Comparison of ENCODE assay signal across 8 mouse cellular contexts in the genomic region with DNA sequence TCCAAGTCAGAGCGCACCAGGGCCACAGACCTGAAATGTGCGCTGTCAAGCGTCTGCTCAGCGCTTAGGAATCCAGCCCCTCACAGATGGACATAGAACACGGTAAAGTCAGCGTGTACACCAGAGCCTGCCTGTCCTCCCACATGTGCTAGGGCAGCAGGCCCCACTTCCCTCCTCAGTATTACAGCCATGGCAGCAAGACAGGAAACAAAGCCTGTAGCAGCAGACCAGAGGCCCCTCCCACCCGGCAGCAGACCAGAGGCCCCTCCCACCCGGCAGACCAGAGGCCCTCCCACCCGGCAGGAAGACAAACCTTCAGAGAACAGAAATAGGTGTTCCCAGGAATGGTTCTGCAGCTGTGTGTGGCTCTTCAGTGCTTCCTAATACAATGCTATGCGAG. TPM values are rescaled to one million over a fixed set of nuclear protein-coding genes. Genes with fewer than 3 reads are reported as not detected.
DNase-seq lines count a peak whose midpoint lies in the region; ATAC-seq and TF ChIP-seq lines count a peak whose summit lies in the region.

No protein-coding gene starts in this region.

- peaks cover 67% of the 10 kb centered on the region for H3K36me3 ChIP-seq in forebrain, embryonic 10.5 days (replicated peaks)
- H3K36me3 ChIP-seq in kidney, postnatal 0 days (ENCODE audit: insufficient read depth, low read length) = peaks cover 33% of the 10 kb centered on the region
- peaks cover 14% of the 10 kb centered on the region for H3K36me3 ChIP-seq in midbrain, embryonic 15.5 days (replicated peaks)

- peak overlapping the region; percentile 38; the same call in 1 of the 2 replicates for H3K9ac ChIP-seq in kidney, postnatal 0 days (ENCODE audit: low read depth, low read length)
- H3K9ac ChIP-seq in midbrain, embryonic 15.5 days = no peak overlapping the region

- peak; percentile 56 to 71 for DNase-seq in spleen, postnatal 36 days (ENCODE audit: low spot score in 2 of 2)
- DNase-seq in spleen, postnatal 14 days (ENCODE audit: low spot score in 2 of 2) = no peak
- DNase-seq in forebrain, embryonic 10.5 days (ENCODE audit: extremely low spot score, low spot score) = no peak
- peak; percentile 85 for DNase-seq in kidney, postnatal 0 days (ENCODE audit: low spot score)
- DNase-seq in cerebellum, adult 9-11 months = no peak
- no peak for DNase-seq in gastrocnemius, postnatal 25 days
- no peak for DNase-seq in urinary bladder, postnatal 25 days (ENCODE audit: low spot score)

- no peak for TF ChIP-seq CTCF in kidney, postnatal 0 days (IDR thresholded peaks at IDR 0.05; ENCODE audit: low read depth)

- H3K4me3 ChIP-seq in forebrain, embryonic 10.5 days = peak overlapping the region; percentile 36
- no peak overlapping the region for H3K4me3 ChIP-seq in kidney, postnatal 0 days (replicated peaks; ENCODE audit: low read depth, low read length)
- H3K4me3 ChIP-seq in midbrain, embryonic 15.5 days = no peak overlapping the region

- ATAC-seq in kidney, postnatal 0 days (replicated peaks; ENCODE audit: low FRiP score, low read depth) = 0 out of 2 replicates have a peak, but pooled peaks have one; percentile 15
- ATAC-seq in midbrain, embryonic 15.5 days (replicated peaks) = no peak

- peak overlapping the region; percentile 38 for H3K4me2 ChIP-seq in kidney, postnatal 0 days (ENCODE audit: low read length)
- H3K4me2 ChIP-seq in midbrain, embryonic 15.5 days = peak overlapping the region; percentile 6; the same call in 1 of the 2 replicates

- H3K27me3 ChIP-seq in forebrain, embryonic 10.5 days (ENCODE audit: poor library complexity, severe bottlenecking) = no peaks in the 10 kb centered on the region
- no peaks in the 10 kb centered on the region for H3K27me3 ChIP-seq in kidney, postnatal 0 days (ENCODE audit: insufficient read depth, low read length)
- H3K27me3 ChIP-seq in midbrain, embryonic 15.5 days (replicated peaks) = no peaks in the 10 kb centered on the region

- H3K9me3 ChIP-seq in forebrain, embryonic 10.5 days = no peaks in the 10 kb centered on the region
- H3K9me3 ChIP-seq in kidney, postnatal 0 days (replicated peaks; ENCODE audit: low read length) = no peaks in the 10 kb centered on the region
- H3K9me3 ChIP-seq in midbrain, embryonic 15.5 days = no peaks in the 10 kb centered on the region

- H3K4me1 ChIP-seq in forebrain, embryonic 10.5 days = peaks cover 38% of the 10 kb centered on the region
- peaks cover 16% of the 10 kb centered on the region; the same call in 1 of the 2 replicates for H3K4me1 ChIP-seq in kidney, postnatal 0 days (replicated peaks; ENCODE audit: insufficient read depth, low read length)
- peaks cover 33% of the 10 kb centered on the region for H3K4me1 ChIP-seq in midbrain, embryonic 15.5 days

- WGBS in forebrain, embryonic 10.5 days = 55% methylated on average over 10 of the region's 10 CpGs
- 23% methylated on average over 10 of the region's 10 CpGs for WGBS in kidney, postnatal 0 days
- 53% methylated on average over 10 of the region's 10 CpGs for WGBS in midbrain, embryonic 15.5 days

- peak overlapping the region; percentile 58; the same call in 1 of the 2 replicates for H3K27ac ChIP-seq in forebrain, embryonic 10.5 days
- H3K27ac ChIP-seq in kidney, postnatal 0 days = no peak overlapping the region
- H3K27ac ChIP-seq in midbrain, embryonic 15.5 days = no peak overlapping the region

RNA-seq across cellular contexts. Expression of a gene that starts 3.1 kb away (rescaled TPM):
- polyA plus RNA-seq in forebrain, embryonic 10.5 days (2016; fragmentation: Nextera tagmentation; extraction: Ambion mirVana) = 351 and 371 TPM in 2 replicates
- 256 and 271 TPM in 2 replicates for polyA plus RNA-seq in kidney, postnatal 0 days (2015; fragmentation: Nextera tagmentation; extraction: Ambion mirVana)
- polyA plus RNA-seq in midbrain, embryonic 15.5 days (2015; fragmentation: Nextera tagmentation; extraction: Ambion mirVana) = 215 and 226 TPM in 2 replicates
- total RNA-seq in gastrocnemius, postnatal 25 days (2021) = 100 to 1,000 TPM; 120 to 126 TPM

RNA-seq across cellular contexts. Expression of a gene that starts 15.7 kb away (rescaled TPM):
- 12.6 and 13.4 TPM in 2 replicates for polyA plus RNA-seq in forebrain, embryonic 10.5 days (2016; fragmentation: Nextera tagmentation; extraction: Ambion mirVana)
- 8.6 and 9.4 TPM in 2 replicates for polyA plus RNA-seq in kidney, postnatal 0 days (2015; fragmentation: Nextera tagmentation; extraction: Ambion mirVana)
- 12.5 TPM in 2 replicates for polyA plus RNA-seq in midbrain, embryonic 15.5 days (2015; fragmentation: Nextera tagmentation; extraction: Ambion mirVana)
- total RNA-seq in gastrocnemius, postnatal 25 days (2021) = 1 to 10 TPM; 4.7 to 5.8 TPM

RNA-seq across cellular contexts. Expression of a gene that starts 18.8 kb away (rescaled TPM):
- 3.8 and 4.3 TPM in 2 replicates for polyA plus RNA-seq in forebrain, embryonic 10.5 days (2016; fragmentation: Nextera tagmentation; extraction: Ambion mirVana)
- 8.2 and 8.3 TPM in 2 replicates for polyA plus RNA-seq in kidney, postnatal 0 days (2015; fragmentation: Nextera tagmentation; extraction: Ambion mirVana)
- 42.7 and 44.5 TPM in 2 replicates for polyA plus RNA-seq in midbrain, embryonic 15.5 days (2015; fragmentation: Nextera tagmentation; extraction: Ambion mirVana)
- total RNA-seq in gastrocnemius, postnatal 25 days (2021) = 10 to 100 TPM; 44.6 to 46.7 TPM

RNA-seq across cellular contexts. Expression of a gene that starts 54.9 kb away (rescaled TPM):
- polyA plus RNA-seq in forebrain, embryonic 10.5 days (2016; fragmentation: Nextera tagmentation; extraction: Ambion mirVana) = 94.3 and 103 TPM in 2 replicates
- polyA plus RNA-seq in kidney, postnatal 0 days (2015; fragmentation: Nextera tagmentation; extraction: Ambion mirVana) = 40.8 and 41.3 TPM in 2 replicates
- polyA plus RNA-seq in midbrain, embryonic 15.5 days (2015; fragmentation: Nextera tagmentation; extraction: Ambion mirVana) = 35.0 and 36.1 TPM in 2 replicates
- total RNA-seq in gastrocnemius, postnatal 25 days (2021) = 10 to 100 TPM; 15.2 to 17.0 TPM

RNA-seq across cellular contexts. Expression of a gene that starts 54.9 kb away (rescaled TPM):
- polyA plus RNA-seq in forebrain, embryonic 10.5 days (2016; fragmentation: Nextera tagmentation; extraction: Ambion mirVana) = 3.1 and 3.3 TPM in 2 replicates
- polyA plus RNA-seq in kidney, postnatal 0 days (2015; fragmentation: Nextera tagmentation; extraction: Ambion mirVana) = 0.80 and 0.91 TPM in 2 replicates
- 2.2 and 2.3 TPM in 2 replicates for polyA plus RNA-seq in midbrain, embryonic 15.5 days (2015; fragmentation: Nextera tagmentation; extraction: Ambion mirVana)
- total RNA-seq in gastrocnemius, postnatal 25 days (2021) = under 1 TPM; 0.35 to 0.67 TPM

Comparison
In these comparisons a context has a peak if more than half of its experiments do, and no peak if none do; other contexts are left out.
1. DNase-seq: peak in spleen, postnatal 36 days (2 of 2) and kidney, postnatal 0 days (single experiment); none in spleen, postnatal 14 days (0 of 2), forebrain, embryonic 10.5 days (single experiment), cerebellum, adult 9-11 months (single experiment), gastrocnemius, postnatal 25 days (single experiment) and urinary bladder, postnatal 25 days (single experiment).